Mouse (Mus musculus): Measurements from ENCODE around the gene Epgn.

The Epgn gene

GRCm38 (mm10) chr5:91075021-91075420 lies 47.8 kb downstream of the Epgn start:
- CTCF ChIA-PET: no interaction called here
- POLR2A ChIA-PET: no interaction called here

- CTCF ChIA-PET: no interaction called here
- POLR2A ChIA-PET: no interaction called here
Observed at GRCm38 (mm10) chr5:91083016-91083415, 55.8 kb downstream of the Epgn start.
